Mouse (Mus musculus): ENCODE data around the gene Eif4g1. TPM values are rescaled to one million over a fixed set of nuclear protein-coding genes. Genes with fewer than 3 reads are reported as not detected.

Gene Eif4g1
- polyA plus RNA-seq, 1 experiment: 125 TPM

- Histone ChIP-seq H3K4me1 (ENCODE audit: control insufficient read depth, insufficient read depth, low read length) (no peaks in the 10 kb centered on the region), H3K27ac (ENCODE audit: control insufficient read depth, insufficient read depth, low read depth, low read length, poor library complexity) (no peak overlapping the region)
- 61% methylated on average over 1 of the region's 1 CpGs for WGBS
Observed at GRCm38 (mm10) chr16:20726384-20726783, 58.3 kb downstream of the Eif4g1 start.

GRCm38 (mm10) chr16:20730293-20730711 is 62.2 kb downstream of the Eif4g1 start:
- TF ChIP-seq CTCF (IDR thresholded peaks at IDR 0.05; ENCODE audit: control insufficient read depth, insufficient read depth, low read length) (no peak), POLR2A (IDR thresholded peaks at IDR 0.05; ENCODE audit: borderline replicate concordance, control insufficient read depth, low read depth, low read length) (no peak)
- Histone ChIP-seq H3K27ac (ENCODE audit: control insufficient read depth, insufficient read depth, low read depth, low read length, poor library complexity) (no peak overlapping the region), H3K4me3 (replicated peaks; ENCODE audit: control insufficient read depth, low read depth, low read length) (no peak overlapping the region), H3K4me1 (ENCODE audit: control insufficient read depth, insufficient read depth, low read length) (peaks cover 2% of the 10 kb centered on the region; the same call in 1 of the 2 replicates)
- 44% methylated on average over 5 of the region's 5 CpGs for WGBS

More at GRCm38 (mm10) chr16:20726384-20726783, 58.3 kb downstream of the Eif4g1 start:
- no peak for TF ChIP-seq CTCF (IDR thresholded peaks at IDR 0.05; ENCODE audit: control insufficient read depth, insufficient read depth, low read length)
- no peak for TF ChIP-seq POLR2A (IDR thresholded peaks at IDR 0.05; ENCODE audit: borderline replicate concordance, control insufficient read depth, low read depth, low read length)
- H3K4me3 ChIP-seq (replicated peaks; ENCODE audit: control insufficient read depth, low read depth, low read length): no peak overlapping the region

- 56% methylated on average over 5 of the region's 5 CpGs for WGBS
- TF ChIP-seq CTCF (IDR thresholded peaks at IDR 0.05; ENCODE audit: control insufficient read depth, insufficient read depth, low read length) (no peak), POLR2A (IDR thresholded peaks at IDR 0.05; ENCODE audit: borderline replicate concordance, control insufficient read depth, low read depth, low read length) (no peak)
- no peak overlapping the region for H3K27ac ChIP-seq (ENCODE audit: control insufficient read depth, insufficient read depth, low read depth, low read length, poor library complexity)
- H3K4me1 ChIP-seq (ENCODE audit: control insufficient read depth, insufficient read depth, low read length): peaks cover 2% of the 10 kb centered on the region; the same call in 1 of the 2 replicates
- no peak overlapping the region for H3K4me3 ChIP-seq (replicated peaks; ENCODE audit: control insufficient read depth, low read depth, low read length)
Observed at GRCm38 (mm10) chr16:20731688-20732087, 63.6 kb downstream of the Eif4g1 start.

- Histone ChIP-seq H3K4me3 (replicated peaks; ENCODE audit: control insufficient read depth, low read depth, low read length) (no peak overlapping the region), H3K4me1 (ENCODE audit: control insufficient read depth, insufficient read depth, low read length) (peaks cover 2% of the 10 kb centered on the region; the same call in 1 of the 2 replicates), H3K27ac (ENCODE audit: control insufficient read depth, insufficient read depth, low read depth, low read length, poor library complexity) (no peak overlapping the region)
- TF ChIP-seq POLR2A (IDR thresholded peaks at IDR 0.05; ENCODE audit: borderline replicate concordance, control insufficient read depth, low read depth, low read length) (no peak), CTCF (IDR thresholded peaks at IDR 0.05; ENCODE audit: control insufficient read depth, insufficient read depth, low read length) (no peak)
- WGBS: 8% methylated on average over 28 of the region's 30 CpGs
Observed at GRCm38 (mm10) chr16:20732251-20732924, 64.3 kb downstream of the Eif4g1 start.

GRCm38 (mm10) chr16:20732925-20733730 is 65.0 kb downstream of the Eif4g1 start, which contains the start of gene Chrd:
TSS of gene Chrd (plus strand) at chr16:20733127.
- WGBS: 1% methylated on average over 68 of the region's 70 CpGs
- TF ChIP-seq POLR2A (IDR thresholded peaks at IDR 0.05; ENCODE audit: borderline replicate concordance, control insufficient read depth, low read depth, low read length) (no peak), CTCF (IDR thresholded peaks at IDR 0.05; ENCODE audit: control insufficient read depth, insufficient read depth, low read length) (no peak)
- Histone ChIP-seq H3K4me3 (replicated peaks; ENCODE audit: control insufficient read depth, low read depth, low read length) (no peak within 1 kb of the TSS), H3K27ac (ENCODE audit: control insufficient read depth, insufficient read depth, low read depth, low read length, poor library complexity) (no peak within 1 kb of the TSS), H3K4me1 (ENCODE audit: control insufficient read depth, insufficient read depth, low read length) (peaks cover 2% of the 10 kb centered on the region; the same call in 1 of the 2 replicates)

- Histone ChIP-seq H3K4me1 (ENCODE audit: control insufficient read depth, insufficient read depth, low read length) (peaks cover 2% of the 10 kb centered on the region; the same call in 1 of the 2 replicates), H3K27ac (ENCODE audit: control insufficient read depth, insufficient read depth, low read depth, low read length, poor library complexity) (no peak within 1 kb of the TSS), H3K4me3 (replicated peaks; ENCODE audit: control insufficient read depth, low read depth, low read length) (no peak within 1 kb of the TSS)
- WGBS: 3% methylated on average over 45 of the region's 45 CpGs
- TF ChIP-seq CTCF (IDR thresholded peaks at IDR 0.05; ENCODE audit: control insufficient read depth, insufficient read depth, low read length) (no peak), POLR2A (IDR thresholded peaks at IDR 0.05; ENCODE audit: borderline replicate concordance, control insufficient read depth, low read depth, low read length) (no peak)
Observed at GRCm38 (mm10) chr16:20733731-20734730, 65.9 kb downstream of the Eif4g1 start, which contains the start of gene Thpo. TSS of gene Thpo (minus strand) at chr16:20734511.

GRCm38 (mm10) chr16:20735651-20736050 is 67.5 kb downstream of the Eif4g1 start:
- no peak for TF ChIP-seq CTCF (IDR thresholded peaks at IDR 0.05; ENCODE audit: control insufficient read depth, insufficient read depth, low read length)
- no peak for TF ChIP-seq POLR2A (IDR thresholded peaks at IDR 0.05; ENCODE audit: borderline replicate concordance, control insufficient read depth, low read depth, low read length)
- WGBS: 60% methylated on average over 5 of the region's 5 CpGs
- Histone ChIP-seq H3K4me1 (ENCODE audit: control insufficient read depth, insufficient read depth, low read length) (peaks cover 2% of the 10 kb centered on the region; the same call in 1 of the 2 replicates), H3K4me3 (replicated peaks; ENCODE audit: control insufficient read depth, low read depth, low read length) (no peak overlapping the region), H3K27ac (ENCODE audit: control insufficient read depth, insufficient read depth, low read depth, low read length, poor library complexity) (no peak overlapping the region)
